Mouse (Mus musculus) limb, embryonic 14.5 days (tissue): ENCODE measurements around the gene Hnrnpul2. TPM values are rescaled to one million over a fixed set of nuclear protein-coding genes. Genes with fewer than 3 reads are reported as not detected.

Source experiments
- ATAC-seq: fragments of 200-750 bp; cut with Nextera tagmentation; 2 replicates; pipeline ENCODE4 v1.8.0; 2017; ENCODE audit warnings: low read depth, moderate number of reproducible peaks, moderate TSS enrichment; ENCODE audit not compliant: low FRiP score
- DNase-seq: peaks from one replicate; pipeline ENCODE4 v3.0.0-alpha.2; 2015; ENCODE audit warnings: low spot score
- H3K27ac ChIP-seq: fragments of 300-500 bp; sonication (generic); replicated peaks from 2 replicates; pipeline ENCODE4 v1.5.1; 2014; ENCODE audit warnings: low read depth, mild to moderate bottlenecking, low read length, moderate library complexity, mixed read lengths
- H3K27me3 ChIP-seq: fragments of 300-500 bp; sonication (generic); 2 replicates; pipeline ENCODE4 v1.6.1; 2014; ENCODE audit warnings: low read length, mixed read lengths; ENCODE audit not compliant: control insufficient read depth, insufficient read depth
- H3K36me3 ChIP-seq: fragments of 300-500 bp; sonication (generic); 2 replicates; pipeline ENCODE4 v1.6.1; 2014; ENCODE audit warnings: mild to moderate bottlenecking, low read length, moderate library complexity, mixed read lengths; ENCODE audit not compliant: control insufficient read depth, insufficient read depth
- H3K4me1 ChIP-seq: fragments of 300-500 bp; sonication (generic); 2 replicates; pipeline ENCODE4 v1.6.1; 2014; ENCODE audit warnings: antibody characterized with exemption, low read length, mixed read lengths; ENCODE audit not compliant: control insufficient read depth, insufficient read depth
- H3K4me2 ChIP-seq: fragments of 300-500 bp; sonication (generic); replicated peaks from 2 replicates; pipeline ENCODE4 v1.6.1; 2014; ENCODE audit warnings: low read depth, mild to moderate bottlenecking, low read length, moderate library complexity; ENCODE audit not compliant: severe bottlenecking
- H3K4me3 ChIP-seq: fragments of 300-500 bp; sonication (generic); replicated peaks from 2 replicates; pipeline ENCODE4 v1.5.1; 2014; ENCODE audit warnings: low read length
- H3K9ac ChIP-seq: fragments of 300-500 bp; sonication (generic); 2 replicates; pipeline ENCODE4 v1.6.1; 2014; ENCODE audit warnings: mild to moderate bottlenecking, low read depth, low read length, moderate library complexity; ENCODE audit not compliant: severe bottlenecking
- H3K9me3 ChIP-seq: fragments of 300-500 bp; sonication (generic); 2 replicates; pipeline ENCODE4 v1.6.1; 2016; ENCODE audit warnings: low read length; ENCODE audit not compliant: control insufficient read depth
- POLR2A ChIP-seq: fragments of 200-500 bp; IDR thresholded peaks from 2 replicates; pipeline ENCODE4 v1.8.0; 2012; ENCODE audit warnings: inconsistent platforms, mild to moderate bottlenecking, moderate library complexity, borderline replicate concordance; ENCODE audit not compliant: insufficient read depth, insufficient read length; ENCODE audit errors: extremely low read depth
- WGBS: fragments of 180-500 bp; shearing (Covaris S2); extraction: QIAGEN DNeasy Blood & Tissue Kit; methylation state at CpG from one replicate; pipeline ENCODE4 v1.1.7; 2014; 5-methylcytosine and 5-hydroxymethylcytosine counted together
- polyA plus RNA-seq, 2 experiments: library from polyadenylated mRNA; depleted of rRNA in 1 of 2; stranded (reverse) in 1 of 2; unstranded in 1 of 2; fragments of >200 nt; fragmentation: Nextera tagmentation in 1 of 2; extraction: Ambion mirVana in 1 of 2; gene quantifications; 2 replicates each; pipeline versions ENCODE4 v1.2.1 to v1.2.3; 2012 to 2014

The Hnrnpul2 gene
- polyA plus RNA-seq, 2 experiments = 9.6 to 88.6 TPM

DNA sequence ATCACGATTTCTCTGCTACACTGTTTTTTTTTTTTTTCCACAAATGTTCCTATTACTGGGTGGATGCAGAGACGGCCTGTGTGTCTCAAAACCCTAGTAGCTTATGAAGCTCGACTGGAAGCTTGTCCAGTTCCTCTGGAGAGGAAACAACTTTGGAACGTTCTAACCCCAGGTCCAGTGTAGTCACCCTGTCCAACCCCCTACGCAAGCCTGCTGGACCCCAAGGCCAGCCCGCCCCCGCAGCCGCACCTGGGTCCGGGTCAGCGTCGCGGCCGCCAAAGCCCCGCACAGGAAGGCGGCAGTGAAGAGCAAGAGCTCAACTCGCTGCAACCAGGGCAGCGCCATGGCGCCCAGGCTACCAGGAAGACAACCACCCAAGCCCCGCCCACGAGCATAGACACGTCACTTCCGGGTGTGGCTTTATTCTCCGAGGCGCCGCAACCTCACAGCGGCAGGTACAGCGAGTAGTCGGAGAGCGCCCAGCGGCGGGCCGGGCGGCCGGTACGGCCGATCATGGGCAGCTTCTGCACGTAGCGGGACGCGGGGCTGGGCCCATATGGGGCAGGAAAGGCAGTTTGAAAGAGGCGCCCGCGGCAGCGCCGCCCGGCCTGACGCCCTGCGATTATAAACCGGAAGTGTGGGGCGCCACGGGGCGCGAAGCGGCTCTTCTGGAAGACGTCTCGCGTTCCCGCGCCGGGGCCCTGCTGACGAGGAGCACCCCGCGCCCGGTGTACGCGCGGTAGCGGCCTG, 45.5 kb upstream of the Hnrnpul2 start, which contains the start of gene Tmem179b:
TSS of gene Tmem179b (minus strand) at position 382 of the 750 bp plus-strand sequence.
- WGBS = under 1% methylated on average over 63 of the region's 68 CpGs
- DNase-seq (peak; percentile 97), ATAC-seq (peak; percentile 92)
- peak within 1 kb of the TSS; percentile 93 for H3K9ac ChIP-seq
- peaks cover 23% of the 10 kb centered on the region for H3K4me1 ChIP-seq
- peak within 1 kb of the TSS; percentile 98 for H3K4me2 ChIP-seq
- H3K36me3 ChIP-seq = peaks cover 47% of the 10 kb centered on the region
- peak; percentile 80; the same call in 1 of the 2 replicates for TF ChIP-seq POLR2A
- H3K9me3 ChIP-seq = no peaks in the 10 kb centered on the region
- peak within 1 kb of the TSS; percentile 99 for H3K27ac ChIP-seq
- peak within 1 kb of the TSS; percentile 56 for H3K4me3 ChIP-seq
- H3K27me3 ChIP-seq = no peaks in the 10 kb centered on the region

DNA sequence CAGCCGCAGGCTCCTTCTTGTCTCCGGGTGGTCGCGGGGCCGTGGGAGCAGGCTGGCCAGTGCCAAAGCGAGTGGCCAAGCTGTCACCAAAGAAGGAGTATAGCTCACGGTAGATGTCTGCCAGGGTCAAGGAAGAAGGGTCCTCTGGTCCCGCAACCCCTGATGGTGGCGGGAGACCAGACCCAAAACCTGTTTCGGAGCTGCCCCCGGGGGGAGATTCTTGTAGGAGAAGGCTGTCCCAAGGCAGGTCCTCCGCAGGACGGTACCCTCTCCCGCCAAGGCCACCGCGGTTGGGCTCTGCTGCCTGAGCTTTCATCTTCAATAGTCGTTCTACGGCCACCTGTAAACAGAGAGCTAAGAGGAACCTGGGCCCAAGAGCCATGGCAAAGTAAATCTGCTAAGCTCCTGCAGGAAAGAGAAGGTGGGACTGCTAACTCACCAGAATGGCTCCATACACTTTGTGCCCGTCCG, 44.8 kb upstream of the Hnrnpul2 start:
- no peak for TF ChIP-seq POLR2A
- Histone ChIP-seq H3K9me3 (no peaks in the 10 kb centered on the region), H3K4me2 (peak overlapping the region; percentile 98), H3K27me3 (no peaks in the 10 kb centered on the region), H3K36me3 (peaks cover 45% of the 10 kb centered on the region), H3K27ac (peak overlapping the region; percentile 99), H3K4me3 (peak overlapping the region; percentile 56), H3K9ac (peak overlapping the region; percentile 93), H3K4me1 (peaks cover 23% of the 10 kb centered on the region)
- whole genome bisulfite sequencing = 5% methylated on average over 19 of the region's 20 CpGs
- ATAC-seq (peak; percentile 17; the same call in 1 of the 2 replicates), DNase-seq (no peak)

DNA sequence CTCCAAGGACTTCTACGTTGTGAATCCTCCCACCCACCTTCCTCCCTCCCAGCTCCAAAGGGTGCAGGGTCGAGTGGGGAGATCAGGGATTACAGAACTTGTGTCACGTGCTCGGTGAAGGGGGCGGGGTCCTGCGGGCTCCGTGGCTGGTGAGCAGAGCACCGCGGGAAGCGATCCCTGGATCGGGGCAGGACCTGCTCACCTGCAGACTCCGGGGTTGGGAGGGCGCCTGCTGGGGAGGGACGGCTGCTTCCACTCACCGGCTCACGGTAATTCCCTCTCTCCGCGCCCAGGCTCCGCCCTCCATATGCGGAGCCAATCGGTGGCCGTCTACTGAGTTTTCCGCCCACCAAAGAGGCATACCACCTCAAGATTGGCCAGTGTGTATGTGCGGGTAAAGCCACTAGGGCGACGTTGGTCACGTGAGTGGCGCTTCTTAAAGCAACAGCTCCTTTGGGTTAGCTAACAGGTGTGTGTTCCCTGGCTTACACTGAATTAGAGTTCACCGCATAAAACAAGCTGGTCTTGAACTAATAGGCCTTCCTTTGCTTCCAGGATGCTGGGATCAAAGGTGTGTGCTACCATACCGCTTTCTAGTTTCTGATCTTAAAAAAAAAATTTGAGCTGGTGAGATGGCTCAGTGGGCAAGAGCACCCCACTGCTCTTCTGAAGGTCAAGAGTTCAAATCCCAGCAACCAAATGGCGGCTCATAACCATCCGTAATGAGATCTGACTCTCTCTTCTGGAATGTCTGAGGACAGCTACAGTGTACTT, 33.6 kb upstream of the Hnrnpul2 start, which contains the start of gene Taf6l:
TSS of gene Taf6l (minus strand) at position 410 of the 774 bp plus-strand sequence.
- ATAC-seq (peak; percentile 100), DNase-seq (peak; percentile 97)
- H3K27ac ChIP-seq = peak within 1 kb of the TSS; percentile 79
- WGBS = under 1% methylated on average over 32 of the region's 32 CpGs
- H3K27me3 ChIP-seq = no peaks in the 10 kb centered on the region
- H3K4me3 ChIP-seq = peak within 1 kb of the TSS; percentile 76
- H3K4me2 ChIP-seq = peak within 1 kb of the TSS; percentile 48
- H3K4me1 ChIP-seq = 0 out of 2 replicates have a peak, but pooled peaks cover 5% of the 10 kb centered on the region
- peak within 1 kb of the TSS; percentile 67 for H3K9ac ChIP-seq
- peak; percentile 13; the same call in 1 of the 2 replicates for TF ChIP-seq POLR2A
- H3K36me3 ChIP-seq = peaks cover 24% of the 10 kb centered on the region
- no peaks in the 10 kb centered on the region for H3K9me3 ChIP-seq

- 27% methylated on average over 3 of the region's 3 CpGs for WGBS
These were observed 31.3 kb upstream of the Hnrnpul2 start for GRCm38 (mm10) chr19:8788521-8788920.

DNA sequence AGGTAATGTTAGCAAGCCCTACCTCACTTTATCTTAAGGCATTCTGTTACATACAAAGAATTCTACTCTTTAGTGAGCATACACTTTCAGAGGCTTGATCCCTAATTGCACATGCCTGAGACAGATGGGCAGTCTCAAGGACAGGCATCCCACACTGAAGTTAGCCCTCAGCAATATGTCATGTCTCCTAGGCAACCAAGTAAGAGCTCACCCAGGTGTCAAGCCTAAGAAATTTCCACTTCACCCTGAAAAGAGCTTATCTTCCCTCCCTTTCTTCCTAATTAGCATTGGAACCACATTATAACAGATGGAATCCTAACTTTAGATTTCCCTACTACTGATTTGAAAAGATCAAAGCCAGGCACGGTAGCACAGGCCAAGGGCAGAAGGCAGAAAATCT, 30.6 kb upstream of the Hnrnpul2 start:
- WGBS = 62% methylated on average over 1 of the region's 1 CpGs
- no peaks in the 10 kb centered on the region for H3K9me3 ChIP-seq
- H3K27me3 ChIP-seq = no peaks in the 10 kb centered on the region
- no peak for ATAC-seq
- no peak overlapping the region for H3K9ac ChIP-seq
- 0 out of 2 replicates have a peak, but pooled peaks cover 5% of the 10 kb centered on the region for H3K4me1 ChIP-seq
- no peak for DNase-seq
- TF ChIP-seq POLR2A = no peak
- H3K36me3 ChIP-seq = peaks cover 23% of the 10 kb centered on the region
- no peak overlapping the region for H3K4me3 ChIP-seq
- no peak overlapping the region for H3K4me2 ChIP-seq
- H3K27ac ChIP-seq = no peak overlapping the region

More at GRCm38 (mm10) chr19:8788521-8788920, 31.3 kb upstream of the Hnrnpul2 start:
- no peak overlapping the region for H3K9ac ChIP-seq
- no peaks in the 10 kb centered on the region for H3K27me3 ChIP-seq
- H3K9me3 ChIP-seq = no peaks in the 10 kb centered on the region
- TF ChIP-seq POLR2A = no peak
- no peak overlapping the region for H3K4me2 ChIP-seq
- ATAC-seq (no peak), DNase-seq (no peak)
- H3K27ac ChIP-seq = no peak overlapping the region
- H3K4me3 ChIP-seq = no peak overlapping the region
- 0 out of 2 replicates have a peak, but pooled peaks cover 5% of the 10 kb centered on the region for H3K4me1 ChIP-seq
- H3K36me3 ChIP-seq = peaks cover 21% of the 10 kb centered on the region
